Mouse (Mus musculus): ENCODE measurements around the gene Rprd1b.

The Rprd1b gene

DNA sequence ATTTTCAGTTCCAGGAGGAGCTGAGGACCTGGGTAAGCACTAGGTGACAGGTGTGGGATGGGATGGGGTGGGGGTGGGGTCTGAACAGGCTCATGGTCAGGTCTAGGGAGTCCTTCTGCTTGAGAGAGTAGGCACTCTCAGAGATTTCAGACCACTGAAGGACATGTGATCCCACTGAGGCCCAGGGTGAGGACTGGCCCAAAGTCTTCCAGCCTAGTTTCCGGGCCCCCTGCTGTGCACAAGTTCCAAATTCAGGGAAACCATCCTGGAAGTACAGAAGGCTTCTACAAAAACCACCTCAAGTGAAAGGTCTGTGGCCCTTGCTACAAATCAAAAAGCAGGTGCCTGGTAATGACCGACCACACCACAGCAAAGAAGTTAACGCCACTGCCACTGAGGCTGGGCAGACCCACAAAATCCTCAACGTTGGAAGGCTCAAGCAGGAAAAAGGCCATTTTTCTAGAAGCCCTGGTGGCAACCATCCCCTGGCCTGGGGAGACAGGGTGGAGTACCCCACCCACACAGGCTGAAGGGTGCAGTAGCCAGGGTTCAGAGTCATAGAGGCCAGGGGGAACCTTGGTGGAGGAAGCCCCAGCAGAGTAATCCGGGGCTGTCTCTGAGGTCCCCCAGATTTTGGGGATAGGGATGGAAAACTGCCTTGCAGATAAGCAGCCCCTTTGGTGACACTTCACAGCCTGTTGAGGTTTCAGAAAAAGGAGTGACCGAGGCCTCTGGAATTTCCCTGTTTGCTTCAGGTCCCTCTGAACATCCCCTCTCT is 116.6 kb downstream of the Rprd1b start:
- no peak for DNase-seq (ENCODE audit: low spot score in 2 of 2)

DNA sequence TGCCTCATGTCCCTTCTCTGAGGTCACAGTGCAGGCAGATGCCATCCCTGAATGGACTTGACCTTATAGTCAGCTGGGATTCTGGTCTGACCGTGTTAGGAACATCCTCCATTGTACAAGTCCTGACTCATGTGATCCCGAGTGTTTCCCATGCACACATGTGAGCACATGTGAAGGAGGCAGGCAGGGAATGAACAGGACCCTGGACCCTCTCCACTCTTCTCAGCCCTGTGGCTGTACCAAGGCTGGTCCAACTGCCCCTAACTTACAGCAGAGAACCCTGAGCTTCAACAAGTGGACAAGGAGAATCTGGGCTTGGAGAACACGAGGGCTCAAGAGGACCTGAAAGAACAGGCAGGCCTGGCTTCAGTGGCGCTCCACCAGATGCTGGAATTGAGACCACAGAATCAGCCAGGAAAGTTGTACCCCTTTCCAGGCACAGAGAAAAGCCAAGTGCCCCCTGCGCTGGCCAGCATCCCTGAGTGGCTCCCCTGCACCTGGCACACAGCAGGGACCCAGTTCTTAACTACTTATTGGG is 117.3 kb downstream of the Rprd1b start:
- no peak for DNase-seq (ENCODE audit: low spot score in 2 of 2)

DNA sequence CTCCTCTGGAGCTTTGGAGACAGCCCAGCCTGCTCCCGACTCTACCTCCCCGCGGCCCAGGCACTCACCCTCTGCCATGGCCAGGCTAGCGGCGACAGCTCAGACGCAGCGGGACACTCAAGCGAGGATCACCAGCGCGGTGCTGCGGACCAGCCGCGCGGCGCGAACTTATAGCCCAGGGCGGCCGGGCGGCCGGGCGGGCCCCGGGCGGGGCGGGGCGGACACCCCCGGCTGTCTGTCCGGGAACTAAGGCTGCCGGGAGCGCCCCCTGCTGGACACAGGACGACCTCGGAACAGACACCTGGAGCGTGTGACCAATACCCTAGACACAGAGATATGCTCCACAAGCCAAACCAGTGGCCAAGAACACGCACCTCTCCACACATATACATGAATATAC is 117.9 kb downstream of the Rprd1b start, which contains the start of gene Tgm2:
Tgm2 (minus strand) TSS at position 214 of the 400 bp plus-strand sequence.
- DNase-seq (ENCODE audit: low spot score in 2 of 2): peak; percentile 70 to 79

DNA sequence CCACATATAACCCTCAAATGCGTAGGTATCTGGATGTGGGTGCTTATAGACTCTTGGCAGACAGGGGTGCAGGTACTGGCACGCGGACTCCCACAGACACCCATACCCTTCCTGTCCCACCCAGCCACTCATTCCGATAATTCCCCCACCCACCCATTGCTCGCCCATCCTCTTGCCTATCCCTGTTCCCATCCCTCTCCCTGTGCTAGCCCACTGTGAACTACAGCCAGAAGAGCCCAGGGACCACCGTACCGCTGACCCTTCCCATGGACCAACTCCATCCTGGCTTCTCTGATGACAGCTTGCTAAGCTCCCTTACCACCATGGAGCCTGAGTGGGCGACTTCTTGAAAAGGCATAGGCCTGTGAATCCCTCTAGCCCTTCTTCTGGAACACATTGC is 118.7 kb downstream of the Rprd1b start:
- DNase-seq (ENCODE audit: low spot score in 2 of 2): no peak

DNA sequence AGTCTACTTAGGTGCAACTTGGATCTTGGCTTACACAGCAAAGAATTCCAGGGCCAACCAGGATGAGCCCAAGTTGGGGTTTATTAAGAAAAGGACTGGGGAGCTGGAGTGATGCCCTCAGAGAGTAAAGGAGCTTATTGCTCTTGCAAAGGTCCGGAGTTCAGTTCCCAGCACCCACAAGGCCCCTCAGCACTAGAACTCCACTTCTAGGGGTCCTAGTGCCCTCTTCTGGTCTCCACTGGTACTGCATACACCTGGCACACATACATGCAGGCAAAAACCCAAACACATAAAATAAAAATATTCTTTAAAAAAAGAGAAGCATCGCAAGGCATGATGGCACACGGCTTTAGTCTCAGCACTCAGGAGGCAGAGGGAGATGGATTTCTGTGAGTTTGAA is 122.8 kb downstream of the Rprd1b start:
- no peak for DNase-seq (ENCODE audit: low spot score in 2 of 2)

DNA sequence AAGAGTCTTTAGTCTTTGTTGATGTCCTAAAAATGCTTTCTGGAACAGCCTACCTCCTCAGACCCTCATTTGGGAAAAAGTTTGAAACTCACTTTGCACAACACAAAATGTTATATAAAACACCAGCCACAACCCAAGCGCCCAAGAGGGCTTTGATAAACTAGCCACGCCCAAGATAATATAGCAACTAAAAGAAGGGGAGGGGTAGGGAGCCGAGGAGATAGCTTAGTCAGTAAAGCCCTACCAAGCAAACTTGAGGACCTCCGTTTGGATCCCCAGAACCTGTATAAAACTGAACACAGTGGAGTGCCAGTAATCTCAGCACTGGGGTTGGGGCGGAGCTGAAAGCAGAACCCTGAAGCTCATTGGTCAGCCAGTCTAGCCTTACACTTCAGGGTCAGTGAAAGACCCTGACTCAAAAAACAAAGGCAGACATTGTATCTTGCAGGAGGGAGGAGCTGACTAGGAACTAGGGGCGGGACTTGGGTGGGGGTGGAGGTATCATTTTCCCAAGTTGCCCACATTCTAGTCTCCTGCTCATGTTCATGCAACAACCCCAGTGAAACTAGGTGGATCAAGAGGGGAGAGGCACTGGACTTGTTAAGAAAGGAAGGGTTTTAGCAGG is 124.5 kb downstream of the Rprd1b start:
- DNase-seq (ENCODE audit: low spot score in 2 of 2): no peak

DNA sequence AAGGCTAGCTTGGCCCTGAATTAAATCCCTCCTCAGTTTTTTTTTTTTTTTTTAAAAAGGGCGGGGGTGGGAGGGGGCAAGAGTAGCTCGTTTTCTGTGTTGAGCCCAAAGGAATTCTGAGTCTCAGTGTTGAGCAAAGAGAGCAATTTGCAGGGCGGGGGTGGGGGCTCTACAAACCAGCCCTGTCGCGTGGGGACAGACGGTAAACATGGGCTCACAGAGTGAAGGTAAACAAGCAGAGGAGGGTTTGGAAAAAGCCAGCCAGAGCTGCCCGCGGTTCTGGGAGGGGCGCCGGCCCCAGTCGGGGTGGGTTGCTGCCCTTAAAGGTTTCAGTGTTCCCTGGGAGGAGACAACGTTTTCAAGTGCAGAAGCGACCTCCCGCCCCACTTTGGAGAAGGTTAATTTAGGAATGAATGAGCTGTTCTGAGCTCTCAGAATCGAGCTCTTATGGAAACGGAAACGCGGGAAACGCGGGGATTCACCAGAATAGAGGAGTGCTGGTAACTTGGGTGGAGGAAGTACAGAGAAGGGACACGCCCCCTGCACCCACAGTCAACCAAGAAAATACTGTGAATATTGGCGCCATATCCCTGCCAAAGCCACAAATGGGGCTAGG is 125.5 kb downstream of the Rprd1b start:
- DNase-seq (ENCODE audit: low spot score in 2 of 2): no peak

DNA sequence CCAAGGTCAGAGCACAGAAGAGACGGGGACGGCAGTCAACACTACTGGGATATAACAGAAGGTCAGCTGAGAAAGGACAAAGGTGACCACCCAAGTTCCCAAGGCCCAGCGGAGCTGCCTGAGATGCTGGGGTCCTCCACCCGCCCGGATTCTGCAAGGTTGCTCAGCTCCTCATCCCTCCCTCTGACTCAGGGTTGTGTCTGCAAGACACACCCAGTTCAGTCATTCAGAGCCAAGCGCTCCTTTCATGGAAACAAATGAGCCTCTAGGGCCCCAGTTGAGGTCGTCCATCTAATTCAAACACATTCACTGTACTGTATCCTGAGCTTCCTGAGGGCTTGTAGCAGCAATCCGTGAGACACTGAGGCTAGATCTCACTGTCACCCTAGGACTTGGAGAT is 126.3 kb downstream of the Rprd1b start:
- no peak for DNase-seq (ENCODE audit: low spot score in 2 of 2)

DNA sequence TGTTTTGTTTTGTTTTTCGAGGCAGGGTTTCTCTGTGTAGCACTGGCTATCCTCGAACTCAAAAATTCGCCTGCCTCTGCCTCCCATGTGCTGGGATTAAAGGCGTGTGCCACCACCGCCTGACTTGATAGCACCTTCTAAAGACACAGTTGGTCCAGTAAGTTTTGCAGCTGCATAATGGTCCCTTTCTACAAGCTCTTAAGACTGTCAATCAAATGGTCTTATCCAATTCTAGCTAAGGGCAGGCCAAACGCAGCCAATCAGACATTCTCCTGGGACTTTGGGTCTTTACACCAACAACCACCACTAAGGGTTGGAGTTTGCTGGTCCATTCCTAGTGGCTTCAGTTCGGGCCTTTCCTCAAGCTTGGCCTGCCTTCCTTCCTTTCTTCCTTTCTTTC is 126.8 kb downstream of the Rprd1b start:
- no peak for DNase-seq (ENCODE audit: low spot score in 2 of 2)

DNA sequence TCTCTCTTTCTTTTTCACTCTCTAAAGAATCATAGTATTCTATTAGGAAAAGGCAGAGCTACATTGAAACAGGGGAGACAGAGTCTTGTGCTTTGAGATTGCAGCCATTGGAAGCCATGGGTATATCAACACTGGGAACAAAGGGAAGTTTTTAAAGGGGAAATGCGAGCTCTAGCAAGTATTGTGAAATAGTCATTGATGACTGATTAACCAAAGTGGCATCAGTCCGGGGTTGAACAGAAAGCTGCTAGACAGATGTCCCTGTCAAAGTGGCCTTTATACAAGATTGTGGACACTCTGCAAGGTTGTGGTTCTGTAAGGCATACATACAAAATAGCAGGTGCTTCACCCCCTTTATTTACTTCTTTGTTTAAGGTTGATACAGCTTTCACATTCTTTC is 127.3 kb downstream of the Rprd1b start:
- no peak for DNase-seq (ENCODE audit: low spot score in 2 of 2)

DNA sequence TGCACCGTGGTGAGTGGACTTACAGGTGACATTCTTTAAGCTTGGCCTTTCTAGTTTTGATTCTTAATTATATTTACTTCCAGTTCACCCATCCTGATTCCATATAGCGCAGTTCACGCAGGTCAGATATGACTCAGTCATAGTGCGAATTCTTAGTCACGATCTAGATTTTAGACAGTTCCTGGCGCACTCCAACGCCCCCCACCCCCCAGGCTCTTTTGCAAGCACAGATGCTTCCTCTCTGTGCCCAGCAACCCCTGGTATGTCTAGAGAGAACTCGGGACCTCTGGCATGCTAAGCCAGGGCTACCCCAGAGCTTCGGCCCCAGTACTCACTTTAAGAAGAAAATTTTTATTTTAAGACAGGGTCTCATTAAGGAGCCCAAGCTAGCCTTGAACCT is 128.2 kb downstream of the Rprd1b start:
- DNase-seq (ENCODE audit: low spot score in 2 of 2): no peak

DNA sequence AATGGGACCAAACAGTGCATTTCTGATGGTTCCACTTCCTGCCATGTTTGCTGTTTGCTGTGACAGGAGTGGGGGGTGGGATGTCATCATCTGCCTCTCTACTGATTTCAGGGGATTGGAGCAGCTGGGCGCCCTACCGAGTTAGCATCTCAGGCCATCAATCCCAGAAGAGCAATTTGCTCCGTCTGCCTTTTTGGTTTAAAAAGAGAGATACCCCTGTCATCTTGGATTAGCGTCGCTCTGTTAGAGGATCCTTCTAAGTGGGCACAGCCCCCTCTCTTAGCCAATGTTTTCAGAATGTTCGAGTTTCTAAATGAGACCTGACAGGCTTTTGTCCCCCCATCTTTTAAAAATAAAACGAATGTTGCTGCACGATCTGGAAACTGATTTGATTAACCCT is 129.4 kb downstream of the Rprd1b start:
- DNase-seq (ENCODE audit: low spot score in 2 of 2): no peak

DNA sequence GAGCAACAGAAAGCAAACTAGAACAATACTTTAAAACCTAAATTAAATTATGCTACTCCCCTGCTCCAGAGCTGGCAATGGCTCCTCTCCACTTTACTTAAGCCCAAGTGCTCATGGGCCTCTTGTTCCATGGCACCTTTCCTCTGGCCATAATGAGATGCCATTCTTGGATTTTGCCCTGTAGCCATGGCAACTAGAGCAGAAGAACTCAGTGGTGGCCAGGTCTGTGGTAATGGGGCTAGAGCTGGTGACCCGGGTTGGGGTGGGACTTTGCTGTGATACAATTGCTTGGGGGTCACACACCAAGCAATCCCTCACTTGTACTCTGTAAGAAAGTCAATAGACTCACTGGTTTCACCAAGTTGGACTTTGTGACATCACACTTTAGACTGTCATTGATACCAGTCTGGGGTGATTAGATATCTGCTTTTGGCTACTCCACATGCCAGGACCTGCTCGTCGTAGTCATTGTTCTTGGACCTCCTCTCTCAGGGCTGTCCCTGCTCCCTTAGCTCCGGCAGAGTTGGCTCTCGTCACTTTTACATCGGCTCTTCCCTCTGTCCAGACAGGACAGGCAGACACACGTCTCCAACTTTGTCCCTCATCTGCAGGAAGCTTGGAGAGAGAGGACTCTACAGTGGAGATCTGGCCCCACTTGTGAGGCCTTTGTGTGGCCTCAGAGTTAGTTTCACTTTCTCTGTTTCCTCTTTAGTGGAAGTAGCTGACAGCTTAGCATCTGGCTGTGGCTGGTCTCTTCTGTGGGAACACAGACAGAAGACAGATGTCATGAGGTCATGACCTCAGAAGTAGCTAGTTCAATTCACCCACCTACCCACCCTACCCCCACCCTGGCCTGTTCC is 131.3 kb downstream of the Rprd1b start:
- DNase-seq (ENCODE audit: low spot score in 2 of 2): no peak

DNA sequence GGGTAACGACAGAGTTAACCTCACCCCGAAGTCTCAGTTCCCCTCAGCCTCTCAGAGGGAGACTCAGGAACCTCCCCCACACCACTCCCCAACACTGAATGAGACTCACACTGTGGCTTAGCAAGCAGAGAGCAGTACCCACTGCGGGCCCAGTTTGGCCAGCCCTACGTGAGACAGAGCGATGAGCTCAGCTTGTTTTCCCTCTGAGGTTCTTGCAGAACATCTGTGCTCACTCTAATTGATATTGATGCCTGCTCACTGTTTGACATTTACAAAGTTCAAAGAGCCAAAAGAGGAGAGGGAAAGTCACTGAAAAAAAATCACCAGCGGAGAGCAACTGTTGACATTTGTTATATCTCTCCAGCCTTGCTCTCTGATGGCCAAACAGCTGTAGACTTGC is 133.5 kb downstream of the Rprd1b start:
- no peak for DNase-seq (ENCODE audit: low spot score in 2 of 2)

DNA sequence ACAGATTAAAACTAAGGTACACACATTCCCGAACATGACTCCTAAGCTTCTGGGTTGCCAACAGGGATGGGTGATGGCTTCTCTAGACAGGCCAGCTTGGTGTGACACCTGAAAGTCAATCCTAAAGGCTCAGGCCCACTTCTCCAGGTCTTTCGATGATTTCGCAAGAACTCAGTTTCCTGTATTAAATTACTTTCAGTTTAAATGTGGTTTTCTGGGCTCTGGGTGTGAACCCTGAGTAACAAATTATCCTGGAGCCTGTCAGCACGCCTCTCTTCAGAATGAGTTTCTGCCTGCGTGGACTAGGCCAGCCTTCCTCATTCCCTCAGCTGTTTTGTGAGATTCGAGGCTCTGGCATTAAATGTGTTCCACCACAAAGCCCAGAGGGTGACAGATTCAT is 134.7 kb downstream of the Rprd1b start:
- DNase-seq (ENCODE audit: low spot score in 2 of 2): no peak

DNA sequence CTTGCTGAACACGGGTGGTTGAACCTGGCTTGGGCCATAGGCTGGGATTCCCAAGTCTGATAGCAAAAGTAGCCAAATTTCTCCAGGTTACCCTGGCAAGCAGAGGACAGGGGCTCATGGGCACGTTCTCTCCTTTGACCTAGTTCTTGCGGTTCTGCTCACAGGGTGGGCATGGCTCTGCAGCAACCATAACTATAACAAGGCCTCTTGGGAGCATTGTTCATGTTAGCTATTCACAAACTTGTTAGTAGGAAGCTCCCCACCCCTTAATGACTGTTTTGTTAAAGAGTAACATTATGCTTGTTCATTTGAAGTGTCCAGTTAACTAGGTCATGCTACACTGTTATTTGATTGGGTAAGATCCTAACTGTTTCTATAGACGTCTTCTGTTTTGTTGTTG is 137.5 kb downstream of the Rprd1b start:
- DNase-seq (ENCODE audit: low spot score in 2 of 2): no peak

DNA sequence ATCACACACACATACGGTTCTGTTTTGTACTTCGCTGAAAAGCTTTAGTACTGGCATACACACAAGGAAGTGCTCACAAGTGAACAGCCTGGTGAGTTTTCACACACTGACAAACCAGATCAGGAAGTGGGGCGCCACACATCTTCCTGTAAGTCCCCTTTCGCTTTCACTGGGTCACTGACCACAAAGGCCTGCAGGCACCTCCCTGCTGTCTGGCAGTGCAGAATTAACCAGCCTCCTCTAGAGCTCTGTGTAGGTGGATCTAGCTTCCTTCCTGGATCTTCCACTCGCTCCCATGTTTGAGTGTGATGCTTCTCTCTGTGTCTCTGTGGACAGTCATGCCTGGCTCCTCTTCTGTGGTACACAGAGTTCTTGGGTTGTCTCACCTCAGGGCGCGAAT is 138.3 kb downstream of the Rprd1b start:
- no peak for DNase-seq (ENCODE audit: low spot score in 2 of 2)

DNA sequence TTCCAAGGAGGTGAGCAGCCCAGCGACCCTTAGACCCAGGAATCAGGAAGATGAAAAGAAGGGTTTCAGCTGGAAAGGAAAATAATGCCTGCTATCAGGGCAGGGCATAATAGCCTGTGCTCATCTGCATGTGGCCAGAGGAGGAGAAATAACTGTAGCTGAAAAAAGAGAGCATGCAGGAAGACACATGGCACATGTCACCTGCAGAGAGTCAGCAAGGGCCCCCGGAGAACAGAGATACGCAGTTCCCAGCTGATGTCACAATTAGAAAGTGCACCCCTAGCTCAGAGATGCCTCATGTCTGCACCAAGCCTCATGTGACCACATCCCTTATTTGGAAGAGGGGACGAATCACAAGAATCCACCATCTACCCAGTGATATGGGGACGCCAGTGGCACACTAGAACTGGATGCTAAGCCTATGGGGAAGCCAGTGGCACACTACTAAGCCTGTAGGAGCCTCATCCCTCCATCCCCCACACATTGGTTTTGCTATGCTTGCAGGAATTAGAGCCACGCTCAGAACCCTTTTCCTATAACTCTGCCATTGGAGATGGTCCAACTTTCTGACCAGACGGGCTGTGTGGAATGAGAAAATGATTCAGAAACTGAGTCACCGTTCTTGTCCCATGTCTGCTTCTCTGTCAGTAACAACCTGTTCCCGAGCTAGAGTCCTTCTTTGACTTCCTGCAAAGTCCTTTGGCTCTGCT is 139.4 kb downstream of the Rprd1b start:
- peak; percentile 15 to 27 for DNase-seq (ENCODE audit: low spot score in 2 of 2)

DNA sequence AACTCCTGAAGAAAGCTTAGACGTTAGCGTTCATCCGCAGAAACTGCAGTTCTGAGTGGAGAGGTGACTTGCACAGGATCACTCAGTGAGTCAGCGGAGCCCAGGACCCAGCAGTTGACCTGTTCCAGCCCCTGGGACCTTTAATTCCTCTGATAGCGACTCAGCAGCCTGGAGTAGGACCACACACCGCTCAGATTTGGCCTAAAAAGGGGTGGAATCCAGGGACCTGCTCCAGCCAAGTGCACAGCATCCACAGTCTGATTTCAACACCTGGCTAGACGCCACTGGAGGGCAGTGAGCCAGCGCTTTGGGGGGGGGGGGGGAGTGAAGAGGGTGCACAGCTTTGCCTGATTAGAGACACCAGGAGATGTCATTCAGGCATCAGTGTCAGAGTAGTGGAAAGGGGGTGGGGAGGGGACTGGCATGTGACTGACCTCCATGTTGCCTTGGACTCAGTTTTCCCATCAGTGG is 140.5 kb downstream of the Rprd1b start:
- no peak for DNase-seq (ENCODE audit: low spot score in 2 of 2)

DNA sequence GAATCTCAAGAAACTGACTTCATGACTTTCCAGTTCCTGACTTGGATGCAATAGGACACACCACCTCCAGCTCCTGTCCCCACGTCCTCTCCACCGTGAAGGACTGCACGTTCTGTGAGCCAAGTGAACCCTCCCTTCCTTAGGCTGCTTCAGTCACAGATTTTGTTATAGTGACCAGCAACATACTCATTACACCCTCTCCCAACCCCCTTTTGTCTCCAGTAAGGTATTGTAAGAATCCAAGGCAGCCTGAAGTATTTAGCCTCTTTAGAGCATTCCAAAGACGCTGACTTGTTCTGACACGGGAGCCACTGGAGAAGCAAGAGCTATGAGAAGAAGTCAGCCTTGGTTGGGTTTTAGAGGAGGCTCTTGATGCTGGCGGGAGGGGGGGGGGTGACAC is 141.1 kb downstream of the Rprd1b start:
- DNase-seq (ENCODE audit: low spot score in 2 of 2): no peak

DNA sequence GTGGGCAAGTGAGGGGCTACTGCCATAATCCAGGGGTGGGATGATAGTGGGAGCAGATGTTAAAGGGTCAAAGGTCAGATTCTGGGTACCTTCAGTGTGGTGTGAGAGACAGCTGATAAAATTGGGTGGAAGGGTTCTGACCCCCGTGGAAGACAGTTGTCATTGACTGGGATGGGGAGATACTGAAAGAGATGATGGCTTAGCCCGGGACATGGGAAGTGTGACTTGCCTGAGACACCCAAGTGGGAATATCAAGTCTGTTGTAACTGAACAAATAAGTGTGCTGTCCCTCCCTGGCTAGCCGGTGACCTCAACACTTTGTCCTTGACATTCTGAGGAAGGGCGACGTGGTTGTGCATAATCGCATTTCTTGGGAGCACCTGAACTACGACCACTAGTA is 141.5 kb downstream of the Rprd1b start:
- DNase-seq (ENCODE audit: low spot score in 2 of 2): no peak
